Mouse (Mus musculus): ENCODE measurements around the gene Boc. TPM values are rescaled to one million over a fixed set of nuclear protein-coding genes. Genes with fewer than 3 reads are reported as not detected.

The Boc gene
- polyA plus RNA-seq, 1 experiment, result not detected

DNA sequence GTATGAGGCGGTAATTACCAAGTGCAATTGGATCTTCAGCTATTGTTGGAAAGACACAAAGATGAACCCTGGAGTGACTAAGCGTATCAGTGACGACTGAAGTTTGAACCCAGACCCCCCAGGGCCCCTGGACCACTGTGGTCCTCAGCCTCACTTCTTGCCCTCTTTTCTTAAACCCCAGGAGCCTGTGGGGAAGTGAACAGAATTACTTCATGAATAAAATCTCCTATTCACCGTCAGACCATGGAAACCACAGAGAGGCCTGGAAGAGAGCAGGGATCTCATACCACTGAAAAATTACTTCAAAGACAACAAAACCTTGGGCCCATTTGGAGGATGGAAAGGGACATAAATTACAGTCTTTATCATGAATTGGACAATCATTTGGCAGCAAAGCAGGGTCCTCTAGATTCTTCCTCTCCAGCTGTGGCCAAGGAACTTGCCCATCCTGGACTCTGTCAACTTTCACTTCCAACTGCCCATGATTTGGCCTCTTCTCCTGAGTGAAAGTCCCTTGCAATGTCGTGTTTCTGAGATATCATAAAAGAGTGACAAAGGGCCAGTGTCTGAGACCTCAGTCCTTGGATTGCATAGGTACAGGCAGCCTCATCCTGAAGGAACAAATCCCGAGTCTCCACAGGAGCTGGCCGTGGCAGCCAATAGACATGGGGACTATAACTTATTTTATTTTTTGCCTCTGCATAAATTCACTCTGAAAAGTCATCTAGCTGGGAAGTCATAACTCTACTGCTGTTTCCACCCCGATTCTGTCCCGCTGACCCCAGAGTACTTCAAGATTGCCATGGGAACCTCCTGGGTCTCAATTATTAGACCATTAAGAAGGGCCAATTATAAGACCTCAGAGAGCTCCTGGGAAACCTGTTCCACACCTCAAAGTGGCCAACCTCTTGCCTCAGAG is 2.6 kb downstream of the Boc start:
- Histone ChIP-seq H3K4me3 (ENCODE audit: insufficient read depth, low read depth, low read length) (no peak overlapping the region), H3K4me1 (ENCODE audit: control insufficient read depth, insufficient read depth, low read length) (peaks cover 10% of the 10 kb centered on the region; the same call in 1 of the 2 replicates), H3K27ac (ENCODE audit: insufficient read depth, low read depth, low read length) (no peak overlapping the region)
- no peak for TF ChIP-seq CTCF (IDR thresholded peaks at IDR 0.05; ENCODE audit: insufficient read depth, low read depth, low read length)
- no peak for TF ChIP-seq POLR2A (IDR thresholded peaks at IDR 0.05; ENCODE audit: insufficient read depth, low read depth, low read length)
- 74% methylated on average over 9 of the region's 9 CpGs for WGBS

GRCm38 (mm10) chr16:44553861-44554260 is 4.8 kb downstream of the Boc start:
- TF ChIP-seq POLR2A (IDR thresholded peaks at IDR 0.05; ENCODE audit: insufficient read depth, low read depth, low read length), result no peak
- no peak for TF ChIP-seq CTCF (IDR thresholded peaks at IDR 0.05; ENCODE audit: insufficient read depth, low read depth, low read length)
- Histone ChIP-seq H3K27ac (ENCODE audit: insufficient read depth, low read depth, low read length) (no peak overlapping the region), H3K4me1 (ENCODE audit: control insufficient read depth, insufficient read depth, low read length) (peaks cover 12% of the 10 kb centered on the region; the same call in 1 of the 2 replicates), H3K4me3 (ENCODE audit: insufficient read depth, low read depth, low read length) (no peak overlapping the region)
- WGBS, result 82% methylated on average over 8 of the region's 8 CpGs

DNA sequence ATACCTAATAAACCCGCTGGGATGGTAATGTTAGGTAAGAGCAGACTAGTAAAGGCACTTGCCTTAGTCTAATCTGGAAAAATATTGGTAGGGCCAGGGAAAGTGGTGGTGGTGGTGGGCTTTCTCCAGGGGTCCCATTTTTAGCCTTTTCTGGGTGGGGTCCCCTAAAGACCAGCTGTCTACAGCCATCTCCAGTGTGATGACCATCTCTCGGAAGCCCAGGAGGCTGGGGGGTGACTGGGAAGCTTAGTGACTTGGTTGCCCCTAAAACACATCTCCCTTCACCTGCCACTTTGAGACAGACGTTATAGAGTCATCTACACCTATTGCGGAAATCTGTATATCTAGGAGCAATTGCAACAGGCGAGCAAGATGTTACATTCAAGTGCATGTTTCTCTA is 6.0 kb downstream of the Boc start:
- Histone ChIP-seq H3K4me3 (ENCODE audit: insufficient read depth, low read depth, low read length) (no peak overlapping the region), H3K27ac (ENCODE audit: insufficient read depth, low read depth, low read length) (no peak overlapping the region), H3K4me1 (ENCODE audit: control insufficient read depth, insufficient read depth, low read length) (peaks cover 9% of the 10 kb centered on the region; the same call in 1 of the 2 replicates)
- no peak for TF ChIP-seq POLR2A (IDR thresholded peaks at IDR 0.05; ENCODE audit: insufficient read depth, low read depth, low read length)
- no peak for TF ChIP-seq CTCF (IDR thresholded peaks at IDR 0.05; ENCODE audit: insufficient read depth, low read depth, low read length)
- WGBS, result 89% methylated on average over 5 of the region's 5 CpGs

DNA sequence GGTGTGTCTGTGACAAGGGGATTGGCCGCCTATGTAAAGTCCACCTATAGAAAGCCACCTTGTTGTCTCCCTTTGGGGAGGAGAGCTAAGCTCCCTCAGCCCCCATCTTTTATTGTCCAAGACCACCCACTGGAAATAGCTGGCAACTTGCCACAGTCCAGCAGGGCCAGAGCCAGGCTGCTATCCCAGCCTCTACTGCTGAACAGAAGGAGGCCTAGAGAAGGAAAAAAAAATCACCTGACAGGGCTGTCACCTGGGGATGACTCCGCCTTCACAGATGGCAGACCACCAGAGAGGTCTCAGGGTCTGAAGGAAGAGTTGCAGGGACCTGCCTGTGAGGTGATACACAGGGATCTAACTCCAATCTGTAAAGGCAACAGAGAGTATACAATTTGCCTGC is 6.7 kb downstream of the Boc start:
- 78% methylated on average over 2 of the region's 2 CpGs for WGBS

GRCm38 (mm10) chr16:44551491-44551890 is 7.2 kb downstream of the Boc start:
- TF ChIP-seq CTCF (IDR thresholded peaks at IDR 0.05; ENCODE audit: insufficient read depth, low read depth, low read length) (no peak), POLR2A (IDR thresholded peaks at IDR 0.05; ENCODE audit: insufficient read depth, low read depth, low read length) (no peak)
- 63% methylated on average over 5 of the region's 5 CpGs for WGBS
- peaks cover 7% of the 10 kb centered on the region; the same call in 1 of the 2 replicates for H3K4me1 ChIP-seq (ENCODE audit: control insufficient read depth, insufficient read depth, low read length)
- no peak overlapping the region for H3K4me3 ChIP-seq (ENCODE audit: insufficient read depth, low read depth, low read length)
- no peak overlapping the region for H3K27ac ChIP-seq (ENCODE audit: insufficient read depth, low read depth, low read length)

More for the DNA sequence above, 6.7 kb downstream of the Boc start:
- Histone ChIP-seq H3K4me3 (ENCODE audit: insufficient read depth, low read depth, low read length) (no peak overlapping the region), H3K4me1 (ENCODE audit: control insufficient read depth, insufficient read depth, low read length) (peaks cover 7% of the 10 kb centered on the region; the same call in 1 of the 2 replicates), H3K27ac (ENCODE audit: insufficient read depth, low read depth, low read length) (no peak overlapping the region)
- TF ChIP-seq CTCF (IDR thresholded peaks at IDR 0.05; ENCODE audit: insufficient read depth, low read depth, low read length) (no peak), POLR2A (IDR thresholded peaks at IDR 0.05; ENCODE audit: insufficient read depth, low read depth, low read length) (no peak)

GRCm38 (mm10) chr16:44550843-44551242 is 7.9 kb downstream of the Boc start:
- H3K27ac ChIP-seq (ENCODE audit: insufficient read depth, low read depth, low read length), result no peak overlapping the region
- H3K4me3 ChIP-seq (ENCODE audit: insufficient read depth, low read depth, low read length), result no peak overlapping the region
- no peak for TF ChIP-seq CTCF (IDR thresholded peaks at IDR 0.05; ENCODE audit: insufficient read depth, low read depth, low read length)
- no peak for TF ChIP-seq POLR2A (IDR thresholded peaks at IDR 0.05; ENCODE audit: insufficient read depth, low read depth, low read length)
- peaks cover 7% of the 10 kb centered on the region; the same call in 1 of the 2 replicates for H3K4me1 ChIP-seq (ENCODE audit: control insufficient read depth, insufficient read depth, low read length)
- 50% methylated on average over 5 of the region's 5 CpGs for WGBS

- peaks cover 7% of the 10 kb centered on the region; the same call in 1 of the 2 replicates for H3K4me1 ChIP-seq (ENCODE audit: control insufficient read depth, insufficient read depth, low read length)
- no peak overlapping the region for H3K27ac ChIP-seq (ENCODE audit: insufficient read depth, low read depth, low read length)
- no peak for TF ChIP-seq CTCF (IDR thresholded peaks at IDR 0.05; ENCODE audit: insufficient read depth, low read depth, low read length)
- TF ChIP-seq POLR2A (IDR thresholded peaks at IDR 0.05; ENCODE audit: insufficient read depth, low read depth, low read length), result no peak
- no peak overlapping the region for H3K4me3 ChIP-seq (ENCODE audit: insufficient read depth, low read depth, low read length)
- 78% methylated on average over 7 of the region's 7 CpGs for WGBS
Observed at GRCm38 (mm10) chr16:44549867-44550679, 8.6 kb downstream of the Boc start.

- H3K4me1 ChIP-seq (ENCODE audit: control insufficient read depth, insufficient read depth, low read length), result peaks cover 7% of the 10 kb centered on the region; the same call in 1 of the 2 replicates
- no peak overlapping the region for H3K27ac ChIP-seq (ENCODE audit: insufficient read depth, low read depth, low read length)
- 79% methylated on average over 6 of the region's 6 CpGs for WGBS
- TF ChIP-seq CTCF (IDR thresholded peaks at IDR 0.05; ENCODE audit: insufficient read depth, low read depth, low read length) (no peak), POLR2A (IDR thresholded peaks at IDR 0.05; ENCODE audit: insufficient read depth, low read depth, low read length) (no peak)
- H3K4me3 ChIP-seq (ENCODE audit: insufficient read depth, low read depth, low read length), result no peak overlapping the region
Observed at GRCm38 (mm10) chr16:44549381-44549780, 9.3 kb downstream of the Boc start.

Data from olfactory bulb, adult 2 months (tissue).